Comparison of ENCODE assay signal across 10 mouse cellular contexts in the genomic region with DNA sequence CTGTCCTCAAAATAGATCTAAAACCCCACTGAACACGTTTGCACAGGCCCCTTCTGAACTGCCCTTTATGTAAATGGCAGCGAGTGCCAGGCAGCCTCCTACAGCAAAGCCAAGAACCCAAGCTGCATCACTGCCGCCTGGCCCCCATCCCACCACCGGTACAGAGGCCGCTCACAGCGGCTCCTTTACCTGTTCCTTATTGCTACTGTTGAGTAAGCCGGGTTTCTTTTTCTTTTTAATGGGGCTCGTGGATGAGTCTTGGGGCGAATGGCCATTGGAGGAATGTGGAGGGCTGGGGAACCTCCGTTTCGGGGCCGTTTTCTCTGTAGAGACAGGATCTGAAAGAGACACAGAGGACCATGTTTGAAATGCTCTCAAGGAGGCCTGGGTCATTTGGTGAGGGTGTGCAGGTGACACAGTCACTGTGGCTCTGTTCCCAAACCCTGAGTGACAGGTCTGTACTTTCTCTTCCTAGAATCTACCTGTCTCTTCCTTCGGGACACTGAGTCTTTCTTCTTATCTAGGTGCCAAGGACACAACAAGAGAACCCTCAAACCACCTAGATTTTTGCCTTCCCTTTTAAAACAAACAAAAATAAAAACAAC. TPM values are rescaled to one million over a fixed set of nuclear protein-coding genes. Genes with fewer than 3 reads are reported as not detected.
DNase-seq lines count a peak whose midpoint lies in the region; ATAC-seq and TF ChIP-seq lines count a peak whose summit lies in the region.
"Had no signal": no experiment of that assay in that cellular context is flagged by ENCODE, and none has a peak within 500 bp of the region (broad histone marks: within the 10 kb centered on the region; RNA-seq: fewer than 3 reads in every experiment).

No protein-coding gene starts in this region.

- H3K4me1 ChIP-seq in heart, embryonic 10.5 days, result peaks cover 82% of the 10 kb centered on the region
- H3K4me1 ChIP-seq in bone marrow macrophage, adult 2 months (ENCODE audit: control insufficient read depth, insufficient read depth, low read length), result peaks cover 58% of the 10 kb centered on the region
- peaks cover 69% of the 10 kb centered on the region for H3K4me1 ChIP-seq in limb, embryonic 13.5 days

- no peak overlapping the region for H3K4me2 ChIP-seq in limb, embryonic 13.5 days (replicated peaks)

- peak overlapping the region; percentile 73 for H3K27ac ChIP-seq in heart, embryonic 10.5 days
- H3K27ac ChIP-seq in bone marrow macrophage, adult 2 months (ENCODE audit: insufficient read depth, low read depth, low read length), result peak overlapping the region; percentile 4; the same call in 1 of the 2 replicates
- H3K27ac ChIP-seq in limb, embryonic 13.5 days, result peak overlapping the region; percentile 61; the same call in 1 of the 2 replicates

- H3K9ac ChIP-seq in limb, embryonic 13.5 days, result no peak overlapping the region

- H3K9me3 ChIP-seq in heart, embryonic 10.5 days, result no peaks in the 10 kb centered on the region
- H3K9me3 ChIP-seq in limb, embryonic 13.5 days, result no peaks in the 10 kb centered on the region
- H3K9me3 ChIP-seq: G1E had no signal

- ATAC-seq in limb, embryonic 13.5 days (ENCODE audit: low FRiP score, low read depth), result no peak
- ATAC-seq in erythroblast, adult 5-6 weeks (replicated peaks; ENCODE audit: low FRiP score, poor library complexity, severe bottlenecking), result no peak

- no peaks in the 10 kb centered on the region for H3K27me3 ChIP-seq in heart, embryonic 10.5 days (ENCODE audit: insufficient read depth, poor library complexity, severe bottlenecking)
- no peaks in the 10 kb centered on the region for H3K27me3 ChIP-seq in limb, embryonic 13.5 days

- TF ChIP-seq CTCF in bone marrow macrophage, adult 2 months (IDR thresholded peaks at IDR 0.05; ENCODE audit: low read depth, low read length), result no peak

- TF ChIP-seq POLR2A in bone marrow macrophage, adult 2 months (IDR thresholded peaks at IDR 0.05; ENCODE audit: borderline replicate concordance, low read depth, low read length), result no peak

- DNase-seq in heart, embryonic 10.5 days (ENCODE audit: low spot score), result no peak
- no peak for DNase-seq in heart, postnatal 25 days (ENCODE audit: low spot score)
- peak; percentile 72 to 78 for DNase-seq in cerebellum, postnatal 14 days
- no peak for DNase-seq in adrenal gland, postnatal 36 days
- DNase-seq in adrenal gland, postnatal 4 days (ENCODE audit: low spot score in 2 of 2), result no peak
- DNase-seq: thymus, adult 18-20 months had no signal

- 82% methylated on average over 13 of the region's 13 CpGs for WGBS in heart, embryonic 10.5 days
- 85% methylated on average over 13 of the region's 13 CpGs for WGBS in limb, embryonic 13.5 days

- intact Hi-C loops in heart, postnatal 25 days (cut with DNase I), result no loop called here

- no peak overlapping the region for H3K4me3 ChIP-seq in heart, embryonic 10.5 days
- no peak overlapping the region for H3K4me3 ChIP-seq in bone marrow macrophage, adult 2 months (ENCODE audit: insufficient read depth, low read length)
- H3K4me3 ChIP-seq in limb, embryonic 13.5 days, result no peak overlapping the region

- peaks cover 46% of the 10 kb centered on the region for H3K36me3 ChIP-seq in heart, embryonic 10.5 days
- H3K36me3 ChIP-seq in limb, embryonic 13.5 days, result peaks cover 45% of the 10 kb centered on the region

RNA-seq across cellular contexts. Expression of a gene that starts 46.9 kb away (rescaled TPM):
- 57.1 and 58.5 TPM in 2 replicates for polyA plus RNA-seq in heart, embryonic 10.5 days (2016; fragmentation: Nextera tagmentation; extraction: Ambion mirVana)
- total RNA-seq in heart, postnatal 25 days (2021), result 10 to 100 TPM; 44.5 to 48.7 TPM
- 97.8 and 99.5 TPM in 2 replicates for polyA plus RNA-seq in bone marrow macrophage, adult 2 months (2012; ENCODE audit: insufficient read depth, insufficient read length, missing spikeins)
- 59.4 and 65.7 TPM in 2 replicates for polyA plus RNA-seq in limb, embryonic 13.5 days (2015; fragmentation: Nextera tagmentation; extraction: Ambion mirVana)
- total RNA-seq in adrenal gland, postnatal 36 days (2021), result 10 to 100 TPM; 47.9 to 53.4 TPM
- total RNA-seq in erythroblast, adult 5-6 weeks (2015; ENCODE audit: low replicate concordance), result 60.1 and 81.1 TPM in 2 replicates
- total RNA-seq in erythroblast, adult 5-6 weeks (2017; ENCODE audit: low replicate concordance), result 83.9 and 95.3 TPM in 2 replicates
- 10 to 100 TPM; 61.4 to 61.9 TPM for total RNA-seq in adrenal gland, postnatal 4 days (2021)

Comparison
In these comparisons a context has a peak if more than half of its experiments do, and no peak if none do; other contexts are left out.
1. DNase-seq: peak in cerebellum, postnatal 14 days (2 of 2); none in heart, embryonic 10.5 days (single experiment), heart, postnatal 25 days (single experiment), adrenal gland, postnatal 36 days (0 of 2) and adrenal gland, postnatal 4 days (0 of 2).
2. H3K27ac ChIP-seq: peak in every context shown above with its lines; median percentile 73 in heart, embryonic 10.5 days; 61 in limb, embryonic 13.5 days; 4 in bone marrow macrophage, adult 2 months.